Mouse (Mus musculus) mouse embryonic stem cell (cell line): ENCODE results near the gene Dicer1.
"Not testable (repeated sequence)": the region's sequence is repeated elsewhere in the genome, so short reads cannot be mapped to it uniquely, and the experiment has no call there.

Experiments
- in situ Hi-C, 2 experiments: fragments of 300-500 bp; cut with MboI; formaldehyde crosslinking; loops; 1 replicate in 1 of 2; 3 replicates in 1 of 2; pipeline ENCODE4 v1.14.3; 2019 to 2020; ENCODE audit warnings: low sequenced_read_pairs in 2 of 2, low pct_unique_long_range_greater_than_20kb in 1 of 2, mixed read lengths in 1 of 2; ENCODE audit not compliant: unreplicated experiment in 1 of 2

Gene Dicer1

GRCm38 (mm10) chr12:104746601-104747000 is 5.2 kb downstream of the Dicer1 start:
- in situ Hi-C loops: no loop called here

GRCm38 (mm10) chr12:104743687-104744086 is 8.1 kb downstream of the Dicer1 start:
- in situ Hi-C loops: no loop called here

- in situ Hi-C loops: no loop called here
Measured at GRCm38 (mm10) chr12:104742247-104742646, 9.5 kb downstream of the Dicer1 start.

- in situ Hi-C loops: no loop called here
Measured at GRCm38 (mm10) chr12:104740841-104741787, 10.6 kb downstream of the Dicer1 start.

- in situ Hi-C loops: no loop called here
Measured at GRCm38 (mm10) chr12:104738931-104739330, 12.8 kb downstream of the Dicer1 start.

- in situ Hi-C loops: no loop called here
Measured at GRCm38 (mm10) chr12:104738446-104738845, 13.3 kb downstream of the Dicer1 start.

GRCm38 (mm10) chr12:104737666-104738065 is 14.1 kb downstream of the Dicer1 start:
- in situ Hi-C loops: no loop called here

GRCm38 (mm10) chr12:104735993-104736395 is 15.8 kb downstream of the Dicer1 start:
- in situ Hi-C loops: no loop called here

GRCm38 (mm10) chr12:104733165-104733564 is 18.6 kb downstream of the Dicer1 start:
- in situ Hi-C loops: no loop called here

- in situ Hi-C loops: no loop called here
Measured at GRCm38 (mm10) chr12:104731782-104732181, 20.0 kb downstream of the Dicer1 start.

- in situ Hi-C loops: not testable (repeated sequence)
Measured at GRCm38 (mm10) chr12:104726436-104726835, 25.3 kb downstream of the Dicer1 start.

- in situ Hi-C loops: no loop called here
Measured at GRCm38 (mm10) chr12:104722056-104722455, 29.7 kb downstream of the Dicer1 start.

- in situ Hi-C loops: no loop called here
Measured at GRCm38 (mm10) chr12:104721011-104721410, 30.7 kb downstream of the Dicer1 start.

- in situ Hi-C loops: no loop called here
Measured at GRCm38 (mm10) chr12:104718956-104719355, 32.8 kb downstream of the Dicer1 start.

- in situ Hi-C loops: no loop called here
Measured at GRCm38 (mm10) chr12:104716409-104716808, 35.3 kb downstream of the Dicer1 start.

- in situ Hi-C loops: no loop called here
Measured at GRCm38 (mm10) chr12:104715453-104715852, 36.3 kb downstream of the Dicer1 start.

GRCm38 (mm10) chr12:104700266-104700665 is 51.5 kb downstream of the Dicer1 start:
- in situ Hi-C loops: no loop called here

GRCm38 (mm10) chr12:104699753-104700152 is 52.0 kb downstream of the Dicer1 start:
- in situ Hi-C loops: no loop called here

GRCm38 (mm10) chr12:104695514-104695913 is 56.2 kb downstream of the Dicer1 start:
- in situ Hi-C loops: no loop called here

GRCm38 (mm10) chr12:104692864-104693263 is 58.9 kb downstream of the Dicer1 start:
- in situ Hi-C loops: no loop called here
